Mouse (Mus musculus): ENCODE measurements around the gene Pogz. TPM values are rescaled to one million over a fixed set of nuclear protein-coding genes. Genes with fewer than 3 reads are reported as not detected.

Gene Pogz
- polyA plus RNA-seq, 1 experiment from 2014 or later: 27.9 TPM

DNA sequence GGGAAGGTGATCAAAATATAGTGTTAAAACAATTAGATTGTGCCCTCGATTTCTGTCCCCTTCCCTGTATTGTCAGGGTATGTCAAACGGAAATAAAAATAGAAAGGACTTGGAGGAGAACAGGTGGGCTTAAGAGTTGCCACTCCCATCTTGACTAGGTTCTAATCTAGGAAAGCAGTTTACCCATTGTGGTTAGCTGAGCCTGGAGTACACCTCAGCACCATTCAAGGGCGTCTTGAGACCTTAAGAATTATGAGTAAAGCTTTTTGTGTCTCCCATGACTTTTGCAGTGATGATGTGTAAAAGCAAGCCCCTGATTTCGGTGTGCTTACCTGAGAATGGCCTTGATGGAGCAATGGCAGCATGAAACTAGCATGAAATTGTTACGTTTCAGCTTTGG lies 1.7 kb downstream of the Pogz start:
- no peaks in the 10 kb centered on the region for H3K9me3 ChIP-seq (ENCODE audit: control insufficient read depth, low read length)
- WGBS: 65% methylated on average over 5 of the region's 5 CpGs
- ATAC-seq: no peak
- no peaks in the 10 kb centered on the region for H3K27me3 ChIP-seq (replicated peaks; ENCODE audit: control insufficient read depth, insufficient read depth, low read length)
- H3K27ac ChIP-seq (ENCODE audit: low read length): peak overlapping the region; percentile 18; the same call in 1 of the 2 replicates
- H3K9ac ChIP-seq (replicated peaks; ENCODE audit: low read depth, low read length): peak overlapping the region; percentile 96
- peaks cover 27% of the 10 kb centered on the region for H3K4me1 ChIP-seq (replicated peaks; ENCODE audit: control insufficient read depth, insufficient read depth, low read length)
- peak overlapping the region; percentile 81 for H3K4me3 ChIP-seq (replicated peaks; ENCODE audit: low read length)
- no peaks in the 10 kb centered on the region for H3K36me3 ChIP-seq (ENCODE audit: control insufficient read depth, insufficient read depth)
- H3K4me2 ChIP-seq (ENCODE audit: low read length): peak overlapping the region; percentile 94

DNA sequence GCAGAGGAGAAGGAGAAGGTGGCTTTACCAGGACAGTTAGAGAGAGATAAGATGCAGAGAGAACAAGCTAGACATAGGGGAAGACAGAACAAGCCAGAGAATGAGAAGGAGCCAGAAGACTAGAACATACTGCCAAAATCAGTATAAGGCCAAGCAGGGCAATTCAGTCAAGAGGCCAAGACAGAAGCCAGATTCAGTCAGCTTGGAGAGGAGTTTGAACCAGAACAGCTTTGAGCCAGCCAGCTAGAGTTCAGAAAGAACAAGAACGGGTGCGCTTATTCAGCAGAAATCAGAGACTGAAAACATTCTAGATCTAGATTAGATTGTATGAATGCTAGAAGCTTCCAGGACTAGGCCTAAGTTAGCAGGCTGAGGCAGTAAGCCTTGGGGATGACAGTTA lies 10.0 kb downstream of the Pogz start:
- H3K27ac ChIP-seq (ENCODE audit: low read length): no peak overlapping the region
- no peak overlapping the region for H3K4me2 ChIP-seq (ENCODE audit: low read length)
- H3K4me3 ChIP-seq (replicated peaks; ENCODE audit: low read length): no peak overlapping the region
- peaks cover 11% of the 10 kb centered on the region for H3K4me1 ChIP-seq (replicated peaks; ENCODE audit: control insufficient read depth, insufficient read depth, low read length)
- no peak overlapping the region for H3K9ac ChIP-seq (replicated peaks; ENCODE audit: low read depth, low read length)
- 90% methylated on average over 2 of the region's 2 CpGs for WGBS
- no peaks in the 10 kb centered on the region for H3K27me3 ChIP-seq (replicated peaks; ENCODE audit: control insufficient read depth, insufficient read depth, low read length)
- no peak for ATAC-seq
- no peaks in the 10 kb centered on the region for H3K36me3 ChIP-seq (ENCODE audit: control insufficient read depth, insufficient read depth)
- no peaks in the 10 kb centered on the region for H3K9me3 ChIP-seq (ENCODE audit: control insufficient read depth, low read length)

DNA sequence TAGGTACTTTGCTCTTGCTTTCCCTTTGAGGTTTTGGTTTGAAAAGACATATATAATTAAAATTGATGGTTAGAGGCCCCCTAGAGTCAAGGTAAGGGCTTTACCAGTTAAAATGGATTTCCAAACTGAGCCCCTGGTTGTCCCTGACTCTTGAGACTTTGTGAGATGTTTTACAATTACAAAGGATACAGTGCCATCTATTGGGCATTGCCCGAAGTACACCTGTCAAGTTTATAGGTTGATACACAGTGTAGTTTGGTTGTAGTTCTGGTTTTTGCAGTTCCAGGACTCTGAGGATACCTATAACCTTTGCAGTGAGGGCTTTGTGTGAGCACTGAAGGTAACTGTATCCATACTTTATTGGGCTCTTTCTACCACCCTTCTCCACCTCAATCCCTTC lies 12.0 kb downstream of the Pogz start:
- no peaks in the 10 kb centered on the region for H3K27me3 ChIP-seq (replicated peaks; ENCODE audit: control insufficient read depth, insufficient read depth, low read length)
- WGBS: 21% methylated on average over 1 of the region's 1 CpGs
- H3K27ac ChIP-seq (ENCODE audit: low read length): no peak overlapping the region
- H3K36me3 ChIP-seq (ENCODE audit: control insufficient read depth, insufficient read depth): 0 out of 2 replicates have a peak, but pooled peaks cover under 1% of the 10 kb centered on the region
- no peaks in the 10 kb centered on the region for H3K9me3 ChIP-seq (ENCODE audit: control insufficient read depth, low read length)
- peaks cover 8% of the 10 kb centered on the region for H3K4me1 ChIP-seq (replicated peaks; ENCODE audit: control insufficient read depth, insufficient read depth, low read length)
- H3K9ac ChIP-seq (replicated peaks; ENCODE audit: low read depth, low read length): no peak overlapping the region
- no peak overlapping the region for H3K4me3 ChIP-seq (replicated peaks; ENCODE audit: low read length)
- ATAC-seq: 0 out of 2 replicates have a peak, but pooled peaks have one; percentile 45
- no peak overlapping the region for H3K4me2 ChIP-seq (ENCODE audit: low read length)

GRCm38 (mm10) chr3:94851731-94852130 lies 14.4 kb downstream of the Pogz start:
- Histone ChIP-seq H3K9ac (replicated peaks; ENCODE audit: low read depth, low read length) (no peak overlapping the region), H3K4me1 (replicated peaks; ENCODE audit: control insufficient read depth, insufficient read depth, low read length) (peaks cover 3% of the 10 kb centered on the region; the same call in 1 of the 2 replicates), H3K4me2 (ENCODE audit: low read length) (no peak overlapping the region), H3K27ac (ENCODE audit: low read length) (no peak overlapping the region), H3K36me3 (ENCODE audit: control insufficient read depth, insufficient read depth) (peaks cover 11% of the 10 kb centered on the region), H3K27me3 (replicated peaks; ENCODE audit: control insufficient read depth, insufficient read depth, low read length) (no peaks in the 10 kb centered on the region), H3K9me3 (ENCODE audit: control insufficient read depth, low read length) (no peaks in the 10 kb centered on the region), H3K4me3 (replicated peaks; ENCODE audit: low read length) (no peak overlapping the region)
- ATAC-seq: no peak
- WGBS: 51% methylated on average over 3 of the region's 3 CpGs

GRCm38 (mm10) chr3:94852215-94852614 lies 14.8 kb downstream of the Pogz start:
- 82% methylated on average over 3 of the region's 3 CpGs for WGBS

DNA sequence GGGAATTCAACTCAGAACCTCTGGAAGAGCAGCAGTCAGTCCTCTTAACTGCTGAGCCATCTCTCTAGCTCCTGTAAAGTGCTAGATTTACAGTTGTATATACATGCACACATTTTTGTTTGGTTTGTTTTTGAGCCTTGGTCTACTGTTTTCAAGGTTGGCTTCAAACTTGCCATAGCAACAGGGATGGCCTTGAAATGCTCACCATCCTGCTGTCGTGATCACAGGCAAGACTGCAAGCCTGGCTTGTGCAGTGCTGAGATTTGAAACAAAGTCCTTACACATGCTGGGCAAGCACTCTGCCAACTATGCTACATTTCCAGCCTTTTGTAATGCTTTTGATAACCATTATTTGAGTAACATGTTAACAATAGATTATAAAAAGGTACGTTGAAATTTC lies 22.1 kb downstream of the Pogz start:
- Histone ChIP-seq H3K9ac (replicated peaks; ENCODE audit: low read depth, low read length) (no peak overlapping the region), H3K4me2 (ENCODE audit: low read length) (no peak overlapping the region), H3K9me3 (ENCODE audit: control insufficient read depth, low read length) (no peaks in the 10 kb centered on the region), H3K27ac (ENCODE audit: low read length) (no peak overlapping the region), H3K27me3 (replicated peaks; ENCODE audit: control insufficient read depth, insufficient read depth, low read length) (no peaks in the 10 kb centered on the region), H3K4me1 (replicated peaks; ENCODE audit: control insufficient read depth, insufficient read depth, low read length) (no peaks in the 10 kb centered on the region), H3K4me3 (replicated peaks; ENCODE audit: low read length) (no peak overlapping the region), H3K36me3 (ENCODE audit: control insufficient read depth, insufficient read depth) (peaks cover 35% of the 10 kb centered on the region)
- 84% methylated on average over 2 of the region's 2 CpGs for WGBS
- ATAC-seq: no peak

More at GRCm38 (mm10) chr3:94852215-94852614, 14.8 kb downstream of the Pogz start:
- Histone ChIP-seq H3K4me3 (replicated peaks; ENCODE audit: low read length) (no peak overlapping the region), H3K36me3 (ENCODE audit: control insufficient read depth, insufficient read depth) (peaks cover 13% of the 10 kb centered on the region), H3K4me1 (replicated peaks; ENCODE audit: control insufficient read depth, insufficient read depth, low read length) (peaks cover under 1% of the 10 kb centered on the region; the same call in 1 of the 2 replicates), H3K9me3 (ENCODE audit: control insufficient read depth, low read length) (no peaks in the 10 kb centered on the region), H3K9ac (replicated peaks; ENCODE audit: low read depth, low read length) (no peak overlapping the region), H3K27ac (ENCODE audit: low read length) (no peak overlapping the region), H3K27me3 (replicated peaks; ENCODE audit: control insufficient read depth, insufficient read depth, low read length) (no peaks in the 10 kb centered on the region), H3K4me2 (ENCODE audit: low read length) (no peak overlapping the region)
- ATAC-seq: no peak

DNA sequence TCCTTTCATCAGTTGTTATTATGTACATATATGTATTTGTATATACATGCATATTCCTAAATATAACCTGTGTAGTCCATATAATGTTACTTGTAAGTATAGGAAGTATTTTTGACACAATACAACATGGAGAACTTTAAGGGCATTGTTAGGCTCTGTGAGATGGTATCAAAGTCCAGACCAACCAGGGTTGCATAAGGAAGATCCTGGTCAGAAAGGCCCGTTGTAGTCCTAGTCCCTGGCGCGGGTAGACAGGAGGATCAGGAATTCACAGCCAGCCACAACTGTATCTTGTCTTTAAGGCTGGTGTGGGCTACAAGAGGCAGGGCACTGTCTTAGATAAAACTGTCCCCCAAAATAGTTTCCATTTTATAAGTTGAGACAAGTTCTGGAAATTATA lies 31.6 kb downstream of the Pogz start:
- Histone ChIP-seq H3K27ac (ENCODE audit: low read length) (no peak overlapping the region), H3K9ac (replicated peaks; ENCODE audit: low read depth, low read length) (no peak overlapping the region), H3K27me3 (replicated peaks; ENCODE audit: control insufficient read depth, insufficient read depth, low read length) (no peaks in the 10 kb centered on the region), H3K9me3 (ENCODE audit: control insufficient read depth, low read length) (no peaks in the 10 kb centered on the region), H3K36me3 (ENCODE audit: control insufficient read depth, insufficient read depth) (peaks cover 42% of the 10 kb centered on the region), H3K4me2 (ENCODE audit: low read length) (no peak overlapping the region), H3K4me1 (replicated peaks; ENCODE audit: control insufficient read depth, insufficient read depth, low read length) (no peaks in the 10 kb centered on the region), H3K4me3 (replicated peaks; ENCODE audit: low read length) (no peak overlapping the region)
- no peak for ATAC-seq
- 95% methylated on average over 3 of the region's 3 CpGs for WGBS

DNA sequence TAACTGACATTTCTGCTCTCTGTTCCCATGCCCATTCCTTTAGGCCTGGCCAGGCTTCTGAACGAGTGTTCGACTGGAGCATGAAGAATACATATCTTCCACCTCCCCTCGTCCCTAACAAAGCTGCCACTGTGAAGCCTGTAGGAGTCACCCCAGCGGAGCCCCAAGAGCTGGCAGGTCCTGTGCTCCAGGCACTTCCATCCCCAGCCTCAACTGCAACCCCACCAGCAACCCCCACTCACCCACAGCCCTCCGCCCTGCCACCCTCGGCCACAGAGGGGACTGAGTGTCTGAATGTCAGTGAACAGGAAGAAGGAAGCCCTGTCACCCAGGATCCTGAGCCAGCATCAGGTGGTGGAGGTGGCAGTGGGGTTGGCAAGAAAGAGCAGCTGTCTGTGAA lies 41.3 kb downstream of the Pogz start:
- no peaks in the 10 kb centered on the region for H3K9me3 ChIP-seq (ENCODE audit: control insufficient read depth, low read length)
- H3K4me2 ChIP-seq (ENCODE audit: low read length): no peak overlapping the region
- ATAC-seq: no peak
- H3K27ac ChIP-seq (ENCODE audit: low read length): no peak overlapping the region
- H3K9ac ChIP-seq (replicated peaks; ENCODE audit: low read depth, low read length): no peak overlapping the region
- H3K27me3 ChIP-seq (replicated peaks; ENCODE audit: control insufficient read depth, insufficient read depth, low read length): no peaks in the 10 kb centered on the region
- H3K36me3 ChIP-seq (ENCODE audit: control insufficient read depth, insufficient read depth): peaks cover 67% of the 10 kb centered on the region
- H3K4me3 ChIP-seq (replicated peaks; ENCODE audit: low read length): no peak overlapping the region
- 88% methylated on average over 6 of the region's 6 CpGs for WGBS
- no peaks in the 10 kb centered on the region for H3K4me1 ChIP-seq (replicated peaks; ENCODE audit: control insufficient read depth, insufficient read depth, low read length)

GRCm38 (mm10) chr3:94881840-94882239 lies 44.5 kb downstream of the Pogz start:
- no peak for ATAC-seq
- H3K36me3 ChIP-seq (ENCODE audit: control insufficient read depth, insufficient read depth): peaks cover 43% of the 10 kb centered on the region

DNA sequence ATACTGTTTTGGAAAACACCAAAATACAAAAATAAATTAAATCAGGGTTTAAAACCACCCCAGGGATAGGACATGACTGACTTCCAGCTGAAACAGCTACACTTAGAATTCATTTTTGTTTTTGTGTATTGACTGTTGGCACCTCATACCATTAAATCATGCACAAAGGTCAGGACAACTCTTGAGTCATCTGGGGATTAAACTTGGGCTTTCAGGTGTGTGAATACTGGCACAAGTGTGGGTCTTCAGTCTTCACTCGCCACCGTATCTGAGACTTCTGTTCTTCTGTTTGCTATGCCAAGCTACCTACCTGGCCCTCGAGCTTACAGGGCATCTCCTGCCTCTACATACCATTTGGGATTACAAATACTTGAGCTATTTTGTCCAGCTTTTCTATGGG lies 45.2 kb downstream of the Pogz start:
- Histone ChIP-seq H3K9me3 (ENCODE audit: control insufficient read depth, low read length) (no peaks in the 10 kb centered on the region), H3K36me3 (ENCODE audit: control insufficient read depth, insufficient read depth) (peaks cover 36% of the 10 kb centered on the region)
- 85% methylated on average over 3 of the region's 3 CpGs for WGBS

More at GRCm38 (mm10) chr3:94881840-94882239, 44.5 kb downstream of the Pogz start:
- WGBS: 73% methylated on average over 4 of the region's 4 CpGs
- H3K27me3 ChIP-seq (replicated peaks; ENCODE audit: control insufficient read depth, insufficient read depth, low read length): no peaks in the 10 kb centered on the region
- H3K4me2 ChIP-seq (ENCODE audit: low read length): no peak overlapping the region
- H3K4me1 ChIP-seq (replicated peaks; ENCODE audit: control insufficient read depth, insufficient read depth, low read length): peaks cover 12% of the 10 kb centered on the region
- H3K9me3 ChIP-seq (ENCODE audit: control insufficient read depth, low read length): no peaks in the 10 kb centered on the region
- no peak overlapping the region for H3K9ac ChIP-seq (replicated peaks; ENCODE audit: low read depth, low read length)
- no peak overlapping the region for H3K4me3 ChIP-seq (replicated peaks; ENCODE audit: low read length)
- no peak overlapping the region for H3K27ac ChIP-seq (ENCODE audit: low read length)

More for the DNA sequence above, 45.2 kb downstream of the Pogz start:
- Histone ChIP-seq H3K27ac (ENCODE audit: low read length) (no peak overlapping the region), H3K4me3 (replicated peaks; ENCODE audit: low read length) (no peak overlapping the region), H3K4me1 (replicated peaks; ENCODE audit: control insufficient read depth, insufficient read depth, low read length) (peaks cover 17% of the 10 kb centered on the region), H3K27me3 (replicated peaks; ENCODE audit: control insufficient read depth, insufficient read depth, low read length) (no peaks in the 10 kb centered on the region), H3K9ac (replicated peaks; ENCODE audit: low read depth, low read length) (no peak overlapping the region), H3K4me2 (ENCODE audit: low read length) (no peak overlapping the region)
- ATAC-seq: no peak
